Mouse (Mus musculus): ENCODE results near the gene Tpr. TPM values are rescaled to one million over a fixed set of nuclear protein-coding genes. Genes with fewer than 3 reads are reported as not detected.

The Tpr gene
- polyA plus RNA-seq, 1 experiment from 2014 or later = 181 TPM

- Histone ChIP-seq H3K4me3 (no peak within 1 kb of the TSS), H3K27ac (no peak within 1 kb of the TSS), H3K27me3 (ENCODE audit: poor library complexity, severe bottlenecking) (no peaks in the 10 kb centered on the region), H3K36me3 (replicated peaks) (no peaks in the 10 kb centered on the region), H3K4me1 (peaks cover 4% of the 10 kb centered on the region; the same call in 1 of the 2 replicates), H3K9me3 (no peaks in the 10 kb centered on the region)
- DNase-seq (ENCODE audit: extremely low spot score, low spot score) = no peak
- WGBS = 92% methylated on average over 3 of the region's 3 CpGs
Observed at GRCm38 (mm10) chr1:150466132-150466531, 73.5 kb downstream of the Tpr start, which contains the start of gene Prg4. Gene Prg4 (minus strand): TSS chr1:150466165.

- Histone ChIP-seq H3K9me3 (peaks cover 6% of the 10 kb centered on the region; the same call in 1 of the 2 replicates), H3K27ac (no peak overlapping the region), H3K27me3 (ENCODE audit: poor library complexity, severe bottlenecking) (no peaks in the 10 kb centered on the region), H3K4me1 (peaks cover 4% of the 10 kb centered on the region; the same call in 1 of the 2 replicates), H3K36me3 (replicated peaks) (no peaks in the 10 kb centered on the region), H3K4me3 (no peak overlapping the region)
- no peak for DNase-seq (ENCODE audit: extremely low spot score, low spot score)
- 91% methylated on average over 3 of the region's 3 CpGs for WGBS
Observed at GRCm38 (mm10) chr1:150469992-150470391, 77.4 kb downstream of the Tpr start.

GRCm38 (mm10) chr1:150472525-150472924 lies 79.9 kb downstream of the Tpr start:
- Histone ChIP-seq H3K4me1 (peaks cover 4% of the 10 kb centered on the region; the same call in 1 of the 2 replicates), H3K4me3 (no peak overlapping the region), H3K36me3 (replicated peaks) (no peaks in the 10 kb centered on the region), H3K27ac (no peak overlapping the region), H3K27me3 (ENCODE audit: poor library complexity, severe bottlenecking) (no peaks in the 10 kb centered on the region), H3K9me3 (peaks cover 6% of the 10 kb centered on the region; the same call in 1 of the 2 replicates)
- WGBS = 89% methylated on average over 7 of the region's 7 CpGs
- DNase-seq (ENCODE audit: extremely low spot score, low spot score) = no peak

- WGBS = 64% methylated on average over 5 of the region's 5 CpGs
- no peaks in the 10 kb centered on the region for H3K36me3 ChIP-seq (replicated peaks)
- H3K9me3 ChIP-seq = 0 out of 2 replicates have a peak, but pooled peaks cover 2% of the 10 kb centered on the region
- H3K27me3 ChIP-seq (ENCODE audit: poor library complexity, severe bottlenecking) = no peaks in the 10 kb centered on the region
- no peak overlapping the region for H3K27ac ChIP-seq
- 0 out of 2 replicates have a peak, but pooled peaks cover 5% of the 10 kb centered on the region for H3K4me1 ChIP-seq
- H3K4me3 ChIP-seq = no peak overlapping the region
- DNase-seq (ENCODE audit: extremely low spot score, low spot score) = no peak
Observed at GRCm38 (mm10) chr1:150480674-150481073, 88.0 kb downstream of the Tpr start.

- H3K36me3 ChIP-seq (replicated peaks) = no peaks in the 10 kb centered on the region
- H3K9me3 ChIP-seq = no peaks in the 10 kb centered on the region
- no peak for DNase-seq (ENCODE audit: extremely low spot score, low spot score)
- H3K27ac ChIP-seq = no peak overlapping the region
- no peaks in the 10 kb centered on the region for H3K4me1 ChIP-seq
- no peaks in the 10 kb centered on the region for H3K27me3 ChIP-seq (ENCODE audit: poor library complexity, severe bottlenecking)
- WGBS = 98% methylated on average over 2 of the region's 2 CpGs
- no peak overlapping the region for H3K4me3 ChIP-seq
Observed at GRCm38 (mm10) chr1:150489148-150489547, 96.5 kb downstream of the Tpr start.

- Histone ChIP-seq H3K27ac (no peak overlapping the region), H3K4me3 (no peak overlapping the region), H3K36me3 (replicated peaks) (no peaks in the 10 kb centered on the region), H3K27me3 (ENCODE audit: poor library complexity, severe bottlenecking) (no peaks in the 10 kb centered on the region), H3K9me3 (peaks cover 10% of the 10 kb centered on the region), H3K4me1 (no peaks in the 10 kb centered on the region)
- 78% methylated on average over 6 of the region's 6 CpGs for WGBS
- no peak for DNase-seq (ENCODE audit: extremely low spot score, low spot score)
Observed at GRCm38 (mm10) chr1:150496626-150497302, 104.1 kb downstream of the Tpr start.

GRCm38 (mm10) chr1:150497690-150498089 lies 105.1 kb downstream of the Tpr start:
- Histone ChIP-seq H3K9me3 (peaks cover 10% of the 10 kb centered on the region), H3K36me3 (replicated peaks) (no peaks in the 10 kb centered on the region), H3K4me1 (no peaks in the 10 kb centered on the region), H3K4me3 (no peak overlapping the region), H3K27me3 (ENCODE audit: poor library complexity, severe bottlenecking) (no peaks in the 10 kb centered on the region), H3K27ac (no peak overlapping the region)
- WGBS = 76% methylated on average over 2 of the region's 2 CpGs
- DNase-seq (ENCODE audit: extremely low spot score, low spot score) = no peak

GRCm38 (mm10) chr1:150498177-150498576 lies 105.5 kb downstream of the Tpr start:
- H3K27ac ChIP-seq = no peak overlapping the region
- H3K4me1 ChIP-seq = no peaks in the 10 kb centered on the region
- WGBS = 88% methylated on average over 2 of the region's 2 CpGs
- H3K27me3 ChIP-seq (ENCODE audit: poor library complexity, severe bottlenecking) = no peaks in the 10 kb centered on the region
- DNase-seq (ENCODE audit: extremely low spot score, low spot score) = no peak
- H3K36me3 ChIP-seq (replicated peaks) = no peaks in the 10 kb centered on the region
- no peak overlapping the region for H3K4me3 ChIP-seq
- peaks cover 10% of the 10 kb centered on the region for H3K9me3 ChIP-seq

Other genes starting within 250 kb of the Tpr start
- gene Pdc, start 73.4 kb upstream of the Tpr start, polyA plus RNA-seq (2016; fragmentation: Nextera tagmentation; extraction: Ambion mirVana) = not detected in 2 replicates
- 26.6 and 28.1 TPM in 2 replicates for gene Odr4, start 242 bp downstream of the Tpr start, polyA plus RNA-seq (2016; fragmentation: Nextera tagmentation; extraction: Ambion mirVana)
- 0.49 and 0.56 TPM in 2 replicates for gene Prg4, start 73.3 kb downstream of the Tpr start, polyA plus RNA-seq (2016; fragmentation: Nextera tagmentation; extraction: Ambion mirVana)

All from forebrain, embryonic 10.5 days (tissue).